11 mouse cellular contexts compared by ENCODE assay signal in the genomic region with DNA sequence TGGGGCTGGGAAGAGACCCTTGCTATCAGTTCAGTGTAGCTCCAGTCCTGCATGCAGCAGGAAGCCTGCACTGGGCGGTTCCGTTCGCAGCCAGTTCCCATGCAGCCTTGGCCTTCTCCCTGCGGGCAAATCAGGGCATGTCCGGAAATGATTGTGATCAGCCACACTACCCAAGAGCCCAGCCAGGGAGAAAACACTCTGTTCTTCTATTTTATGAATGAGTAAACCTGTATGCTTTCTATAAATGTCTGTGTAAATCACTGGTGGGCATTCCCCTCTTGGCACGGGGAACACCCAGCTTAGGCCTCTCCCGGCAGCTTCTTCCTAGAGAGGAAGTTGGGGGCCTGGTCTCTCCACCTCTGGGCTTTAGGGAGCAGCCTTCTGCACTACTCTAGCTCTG.
DNase-seq lines count a peak whose midpoint lies in the region; ATAC-seq and TF ChIP-seq lines count a peak whose summit lies in the region.
"Had no signal": no experiment of that assay in that cellular context is flagged by ENCODE, and none has a peak within 500 bp of the region (broad histone marks: within the 10 kb centered on the region; RNA-seq: fewer than 3 reads in every experiment).

No protein-coding gene starts in this region.

- peaks cover 3% of the 10 kb centered on the region; the same call in 1 of the 2 replicates for H3K4me1 ChIP-seq in heart, postnatal 0 days (ENCODE audit: control insufficient read depth, insufficient read depth)
- peaks cover 56% of the 10 kb centered on the region for H3K4me1 ChIP-seq in embryonic facial prominence, embryonic 15.5 days
- H3K4me1 ChIP-seq in hindbrain, postnatal 0 days (ENCODE audit: insufficient read depth, low read length): peaks cover 34% of the 10 kb centered on the region
- H3K4me1 ChIP-seq: megakaryocyte, embryonic 14.5 days had no signal

- no peaks in the 10 kb centered on the region for H3K9me3 ChIP-seq in heart, postnatal 0 days (replicated peaks; ENCODE audit: control insufficient read depth, low read length)
- no peaks in the 10 kb centered on the region for H3K9me3 ChIP-seq in embryonic facial prominence, embryonic 15.5 days (replicated peaks)
- no peaks in the 10 kb centered on the region for H3K9me3 ChIP-seq in hindbrain, postnatal 0 days (ENCODE audit: low read length)
- H3K9me3 ChIP-seq: forebrain, embryonic 15.5 days had no signal

- WGBS in heart, postnatal 0 days: 68% methylated on average over 7 of the region's 7 CpGs
- WGBS in embryonic facial prominence, embryonic 15.5 days: 42% methylated on average over 7 of the region's 7 CpGs
- WGBS in hindbrain, postnatal 0 days: 74% methylated on average over 7 of the region's 7 CpGs

- H3K36me3 ChIP-seq in heart, postnatal 0 days (replicated peaks; ENCODE audit: control insufficient read depth, insufficient read depth, low read length): no peaks in the 10 kb centered on the region
- no peaks in the 10 kb centered on the region for H3K36me3 ChIP-seq in embryonic facial prominence, embryonic 15.5 days
- H3K36me3 ChIP-seq in hindbrain, postnatal 0 days (ENCODE audit: insufficient read depth, low read length): no peaks in the 10 kb centered on the region
- H3K36me3 ChIP-seq: forebrain, embryonic 15.5 days had no signal

- H3K4me3 ChIP-seq in heart, postnatal 0 days (ENCODE audit: low read depth, low read length): no peak overlapping the region
- H3K4me3 ChIP-seq in embryonic facial prominence, embryonic 15.5 days (replicated peaks): no peak overlapping the region
- H3K4me3 ChIP-seq in hindbrain, postnatal 0 days (ENCODE audit: low read length): no peak overlapping the region
- H3K4me3 ChIP-seq: forebrain, embryonic 15.5 days; megakaryocyte, embryonic 14.5 days had no signal

- no peak for DNase-seq in heart, postnatal 0 days (ENCODE audit: low spot score)
- DNase-seq in heart, postnatal 25 days (ENCODE audit: low spot score): no peak
- peak; percentile 56 for DNase-seq in kidney, postnatal 10 days
- peak; percentile 52 for DNase-seq in lung, postnatal 36 days
- DNase-seq in adipocyte (ENCODE audit: low spot score): no peak
- no peak for DNase-seq in thymus, postnatal 14 days
- no peak for DNase-seq in hindbrain, postnatal 0 days (ENCODE audit: low spot score)
- DNase-seq: right cerebral cortex, postnatal 4 days had no signal

- ATAC-seq in heart, postnatal 0 days (ENCODE audit: insufficient read depth, low read depth): peak; percentile 42; the same call in 1 of the 2 replicates
- no peak for ATAC-seq in embryonic facial prominence, embryonic 15.5 days (ENCODE audit: insufficient number of reproducible peaks, low FRiP score, low TSS enrichment, low read depth)
- ATAC-seq in hindbrain, postnatal 0 days: no peak
- ATAC-seq: forebrain, embryonic 15.5 days had no signal

- intact Hi-C loops in heart, postnatal 25 days (cut with DNase I): no loop called here

- no peak overlapping the region for H3K9ac ChIP-seq in heart, postnatal 0 days (replicated peaks; ENCODE audit: low read depth, low read length)
- no peak overlapping the region for H3K9ac ChIP-seq in embryonic facial prominence, embryonic 15.5 days
- H3K9ac ChIP-seq in hindbrain, postnatal 0 days (replicated peaks; ENCODE audit: low read length): no peak overlapping the region
- H3K9ac ChIP-seq: forebrain, embryonic 15.5 days had no signal

- no peak for TF ChIP-seq CTCF in heart, postnatal 0 days (IDR thresholded peaks at IDR 0.05; ENCODE audit: low read depth)
- no peak for TF ChIP-seq CTCF in hindbrain, postnatal 0 days (IDR thresholded peaks at IDR 0.05; ENCODE audit: low read depth)

- H3K27ac ChIP-seq in heart, postnatal 0 days (ENCODE audit: low read depth): no peak overlapping the region
- H3K27ac ChIP-seq in embryonic facial prominence, embryonic 15.5 days (replicated peaks): peak overlapping the region; percentile 23; the same call in 1 of the 2 replicates
- no peak overlapping the region for H3K27ac ChIP-seq in hindbrain, postnatal 0 days
- H3K27ac ChIP-seq: forebrain, embryonic 15.5 days had no signal

- H3K4me2 ChIP-seq in heart, postnatal 0 days (ENCODE audit: low read depth, low read length): no peak overlapping the region
- H3K4me2 ChIP-seq in embryonic facial prominence, embryonic 15.5 days (replicated peaks): no peak overlapping the region
- no peak overlapping the region for H3K4me2 ChIP-seq in hindbrain, postnatal 0 days (ENCODE audit: low read depth, low read length)
- H3K4me2 ChIP-seq: forebrain, embryonic 15.5 days had no signal

- no peak for TF ChIP-seq EP300 in heart, postnatal 0 days (IDR thresholded peaks at IDR 0.05; ENCODE audit: low read depth)

- H3K27me3 ChIP-seq in heart, postnatal 0 days (ENCODE audit: control insufficient read depth, insufficient read depth, low read length): no peaks in the 10 kb centered on the region; the same call in 1 of the 2 replicates
- 0 out of 2 replicates have a peak, but pooled peaks cover 10% of the 10 kb centered on the region for H3K27me3 ChIP-seq in embryonic facial prominence, embryonic 15.5 days
- no peaks in the 10 kb centered on the region for H3K27me3 ChIP-seq in hindbrain, postnatal 0 days (ENCODE audit: insufficient read depth, low read length)
- H3K27me3 ChIP-seq: forebrain, embryonic 15.5 days; megakaryocyte, embryonic 14.5 days had no signal

Comparison
In these comparisons a context has a peak if more than half of its experiments do, and no peak if none do; other contexts are left out.
1. DNase-seq: peak in kidney, postnatal 10 days (single experiment) and lung, postnatal 36 days (single experiment); none in heart, postnatal 0 days (single experiment), heart, postnatal 25 days (single experiment), adipocyte (single experiment), thymus, postnatal 14 days (single experiment) and hindbrain, postnatal 0 days (single experiment).